Mouse (Mus musculus): ENCODE measurements around the gene Adamts14. TPM values are rescaled to one million over a fixed set of nuclear protein-coding genes. Genes with fewer than 3 reads are reported as not detected.

Gene Adamts14
- total RNA-seq, 1 experiment from 2014 or later = 2.8 TPM

Other genes with a start within 250 kb of the Adamts14 start
- 13.9 and 15.8 TPM in 2 replicates for gene Pcbd1, start 184.1 kb downstream of the Adamts14 start, total RNA-seq (2021)
- 77.3 and 82.4 TPM in 2 replicates for gene Sgpl1, start 125.7 kb downstream of the Adamts14 start, total RNA-seq (2021)
- not detected in 2 replicates for gene Tbata, start 101.5 kb downstream of the Adamts14 start, total RNA-seq (2021)
- 0.15 TPM in 1 of 2 replicates, not detected in the other for gene Prf1, start 24.4 kb upstream of the Adamts14 start, total RNA-seq (2021)
- gene Pald1, start 110.1 kb upstream of the Adamts14 start, total RNA-seq (2021) = 21.9 and 24.0 TPM in 2 replicates
- gene Nodal, start 144.5 kb upstream of the Adamts14 start, total RNA-seq (2021) = not detected in 2 replicates
- gene Eif4ebp2, start 179.2 kb upstream of the Adamts14 start, total RNA-seq (2021) = 92.3 and 112 TPM in 2 replicates
- gene Lrrc20, start 202.4 kb upstream of the Adamts14 start, total RNA-seq (2021) = 22.6 and 28.9 TPM in 2 replicates

Measured in adrenal gland, postnatal 25 days (tissue).